Mouse (Mus musculus) CH12.LX (cell line): Measurements from ENCODE around the gene Coro7. TPM values are rescaled to one million over a fixed set of nuclear protein-coding genes. Genes with fewer than 3 reads are reported as not detected.

Experiments
- DNase-seq: peaks from one replicate; pipeline ENCODE4 v3.0.0-alpha.2; 2013; ENCODE audit errors: extremely low read depth
- H3K27ac ChIP-seq: 2 replicates; pipeline ENCODE4 v1.5.1; 2012; ENCODE audit warnings: low read depth, mild to moderate bottlenecking, control low read depth, moderate library complexity; ENCODE audit not compliant: insufficient read depth
- H3K27me3 ChIP-seq: replicated peaks from 2 replicates; pipeline ENCODE3; 2012; ENCODE audit warnings: inconsistent platforms
- H3K36me3 ChIP-seq, 2 experiments: replicated peaks in 1 of 2; 2 replicates each; pipeline versions ENCODE3 to v1.6.1; 2012; ENCODE audit warnings: inconsistent platforms in 1 of 2, low read length in 1 of 2, mild to moderate bottlenecking in 1 of 2, mixed read lengths in 1 of 2, moderate library complexity in 1 of 2; ENCODE audit not compliant: control insufficient read depth in 1 of 2, insufficient read depth in 1 of 2
- H3K4me1 ChIP-seq, 2 experiments: 2 replicates each; pipeline ENCODE4 v1.6.1; 2012; ENCODE audit warnings: inconsistent platforms in 1 of 2, moderate library complexity in 1 of 2; ENCODE audit not compliant: insufficient read depth in 2 of 2, control insufficient read depth in 1 of 2
- H3K4me2 ChIP-seq: 2 replicates; pipeline ENCODE4 v1.6.1; 2012; ENCODE audit warnings: low read depth, mild to moderate bottlenecking, control low read depth; ENCODE audit not compliant: poor library complexity, insufficient read depth, severe bottlenecking
- H3K4me3 ChIP-seq, 3 experiments: fragments of 150-350 bp in 1 of 3; sonication (generic) in 1 of 3; replicated peaks in 1 of 3; 2 replicates each; pipeline versions ENCODE3 to v1.5.1; 2011 to 2012; ENCODE audit warnings: low read depth in 2 of 3, low read length in 2 of 3, mild to moderate bottlenecking in 2 of 3, moderate library complexity in 2 of 3, control low read depth in 1 of 3, improper control_type of control experiment in 1 of 3, inconsistent platforms in 1 of 3, mixed read lengths in 1 of 3; ENCODE audit not compliant: poor library complexity in 1 of 3
- H3K79me2 ChIP-seq: replicated peaks from 2 replicates; pipeline ENCODE4 v1.6.1; 2012; ENCODE audit warnings: mild to moderate bottlenecking, moderate library complexity; ENCODE audit not compliant: control insufficient read depth, poor library complexity, insufficient read depth, severe bottlenecking; ENCODE audit errors: extremely low read depth
- H3K9ac ChIP-seq: 2 replicates; pipeline ENCODE4 v1.6.1; 2012; ENCODE audit warnings: low read depth, mild to moderate bottlenecking, control low read depth, moderate library complexity; ENCODE audit not compliant: insufficient read depth
- H3K9me3 ChIP-seq: replicated peaks from 2 replicates; pipeline ENCODE3; 2012; ENCODE audit warnings: low read length, inconsistent platforms, mixed read lengths
- BHLHE40 ChIP-seq: IDR thresholded peaks from 2 replicates; pipeline ENCODE4 v1.6.1; 2011; ENCODE audit warnings: mild to moderate bottlenecking, low read depth, low read length, improper control_type of control experiment
- CHD1 ChIP-seq: IDR thresholded peaks from 2 replicates; pipeline ENCODE4 v1.6.1; 2012; ENCODE audit warnings: low read depth, low read length, improper control_type of control experiment, inconsistent platforms
- E2F4 ChIP-seq: IDR thresholded peaks from 2 replicates; pipeline ENCODE4 v1.6.1; 2011; ENCODE audit warnings: low read depth, low read length, improper control_type of control experiment; ENCODE audit not compliant: insufficient replicate concordance
- JUND ChIP-seq: conservative IDR thresholded peaks from 2 replicates; pipeline ENCODE4 v1.6.1; 2011; ENCODE audit warnings: low read depth, low read length, improper control_type of control experiment
- MAZ ChIP-seq: IDR thresholded peaks from 2 replicates; pipeline ENCODE4 v1.6.1; 2012; ENCODE audit warnings: low read depth, mild to moderate bottlenecking, inconsistent platforms, low read length, improper control_type of control experiment, moderate library complexity
- MEF2A ChIP-seq: IDR thresholded peaks from 2 replicates; pipeline ENCODE4 v1.6.1; 2014; ENCODE audit warnings: low read depth, mild to moderate bottlenecking, inconsistent platforms, low read length, improper control_type of control experiment, borderline replicate concordance
- MYC ChIP-seq: IDR thresholded peaks from 2 replicates; pipeline ENCODE4 v1.6.1; 2011; ENCODE audit warnings: low read depth, mild to moderate bottlenecking, improper control_type of control experiment, low read length
- PAX5 ChIP-seq: IDR thresholded peaks from 2 replicates; pipeline ENCODE4 v1.6.1; 2012; ENCODE audit warnings: low read length, inconsistent platforms, mixed read lengths
- POLR2AphosphoS2 ChIP-seq: IDR thresholded peaks from 2 replicates; pipeline ENCODE4 v1.6.1; 2011; ENCODE audit warnings: low read depth, low read length, improper control_type of control experiment
- RAD21 ChIP-seq: IDR thresholded peaks from 2 replicates; pipeline ENCODE4 v1.6.1; 2011; ENCODE audit warnings: low read depth, mild to moderate bottlenecking, low read length, improper control_type of control experiment, moderate library complexity
- TBP ChIP-seq: conservative IDR thresholded peaks from 2 replicates; pipeline ENCODE4 v1.6.1; 2011; ENCODE audit warnings: low read depth, low read length, improper control_type of control experiment
- TCF12 ChIP-seq: IDR thresholded peaks from 2 replicates; pipeline ENCODE4 v1.6.1; 2014; ENCODE audit warnings: low read depth, mild to moderate bottlenecking, inconsistent platforms, low read length, improper control_type of control experiment
- UBTF ChIP-seq: IDR thresholded peaks from 2 replicates; pipeline ENCODE4 v1.6.1; 2012; ENCODE audit warnings: low read depth, mild to moderate bottlenecking, inconsistent platforms, low read length, improper control_type of control experiment, moderate library complexity
- USF1 ChIP-seq: IDR thresholded peaks from 2 replicates; pipeline ENCODE4 v1.6.1; 2014; ENCODE audit warnings: low read depth, mild to moderate bottlenecking, inconsistent platforms, low read length, improper control_type of control experiment
- ZC3H11A ChIP-seq: IDR thresholded peaks from 2 replicates; pipeline ENCODE4 v1.6.1; 2012; ENCODE audit warnings: low read depth, mild to moderate bottlenecking, inconsistent platforms, low read length, improper control_type of control experiment
- ZMIZ1 ChIP-seq: IDR thresholded peaks from 2 replicates; pipeline ENCODE4 v1.6.1; 2012; ENCODE audit warnings: low read depth, mild to moderate bottlenecking, inconsistent platforms, low read length, improper control_type of control experiment
- dilution Hi-C: fragments of 300-500 bp; cut with MboI; formaldehyde crosslinking; loops from 2 replicates; pipeline ENCODE4 v1.14.3; 2020; ENCODE audit warnings: low sequenced_read_pairs; ENCODE audit not compliant: extremely low pct_unique_long_range_greater_than_20kb, extremely low pct_ligation_motif_present
- in situ Hi-C: fragments of 300-500 bp; cut with MboI; formaldehyde crosslinking; loops from 3 replicates; pipeline ENCODE4 v1.14.3; 2019; ENCODE audit warnings: low sequenced_read_pairs, low pct_ligation_motif_present, low pct_unique_long_range_greater_than_20kb, mixed read lengths
- polyA plus RNA-seq: library from polyadenylated mRNA; unstranded; fragments of >175 nt; gene quantifications from 2 replicates; pipeline ENCODE4 v1.2.1, GENCODE M21; 2012; ENCODE audit warnings: low read depth; ENCODE audit not compliant: insufficient read length
- total RNA-seq, 2 experiments: library from RNA; depleted of rRNA; stranded (reverse); fragments of 300-350 nt in 1 of 2; fragments of >200 nt in 1 of 2; gene quantifications; 2 replicates each; pipeline ENCODE4 v1.2.3; 2012 to 2014

Gene Coro7
- total and polyA plus RNA-seq, 3 experiments, result 5.7 to 40.2 (median 20.0) TPM

DNA sequence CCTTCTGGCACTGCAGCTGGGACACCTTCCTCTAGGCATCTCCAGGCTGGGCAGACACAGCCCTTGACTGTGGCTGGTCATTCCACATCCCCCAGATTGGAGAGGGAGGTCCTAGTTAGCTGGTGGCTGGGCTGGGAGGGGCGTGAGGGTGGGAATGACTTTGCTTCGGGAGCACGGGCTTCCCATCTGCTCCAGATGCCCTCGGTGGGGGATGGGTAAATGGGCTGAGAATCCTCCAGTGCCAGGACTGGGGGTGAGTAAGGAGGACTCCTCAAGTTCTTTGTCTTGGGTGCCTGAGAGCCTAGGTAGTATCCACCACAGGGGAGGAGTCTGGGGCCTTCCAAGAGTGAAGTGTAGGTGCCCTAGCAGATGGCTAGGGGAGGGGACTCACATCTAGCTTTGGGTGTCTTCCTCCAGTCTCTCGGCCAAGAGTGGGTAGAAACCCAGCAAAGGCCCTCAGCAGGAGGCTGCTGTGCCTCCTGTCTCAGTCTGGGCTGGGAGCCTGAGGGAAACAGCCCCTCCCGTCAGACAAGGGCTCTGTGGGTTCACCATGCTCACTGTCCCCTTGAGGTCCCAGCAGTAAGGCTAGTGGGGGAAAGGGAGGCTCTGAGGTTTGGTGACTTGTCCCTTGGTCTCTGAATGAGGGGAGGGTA is 80.6 kb downstream of the Coro7 start:
- Histone ChIP-seq H3K4me1 (peaks cover 14 to 30% of the 10 kb centered on the region in 2 experiments), H3K9me3 (no peaks in the 10 kb centered on the region), H3K79me2 (no peaks in the 10 kb centered on the region), H3K27ac (no peak overlapping the region), H3K27me3 (peaks cover 26% of the 10 kb centered on the region), H3K9ac (no peak overlapping the region), H3K4me2 (no peak overlapping the region), H3K4me3 (no peak overlapping the region), H3K36me3 (no peaks in the 10 kb centered on the region)
- in situ Hi-C loops (no loop called here), dilution Hi-C loops (no loop called here)
- DNase-seq, result no peak
- TF ChIP-seq E2F4, result no peak
- no peak for TF ChIP-seq POLR2AphosphoS2
- no peak for TF ChIP-seq MYC
- no peak for TF ChIP-seq UBTF
- TF ChIP-seq TCF12, result no peak

DNA sequence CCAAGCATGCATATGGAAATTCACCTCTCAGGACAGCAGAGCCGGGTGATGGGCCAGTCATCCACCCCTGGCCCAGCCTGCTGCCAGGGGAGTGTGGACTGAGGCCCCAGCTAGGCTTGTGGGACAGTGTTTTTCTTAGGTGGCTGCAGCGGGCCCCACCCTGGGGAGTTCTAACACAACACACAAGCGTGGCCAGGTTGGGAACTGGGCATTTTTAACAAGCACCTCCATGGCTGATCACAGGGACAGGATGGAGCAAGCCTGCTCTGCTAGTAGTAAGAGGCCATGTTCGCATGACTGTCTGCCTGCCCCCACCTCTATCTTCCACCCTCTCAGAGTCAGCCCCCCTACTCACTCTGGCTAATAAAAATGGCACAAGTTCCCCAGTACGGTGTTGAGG is 81.5 kb downstream of the Coro7 start:
- no peak overlapping the region for H3K9ac ChIP-seq
- H3K79me2 ChIP-seq, result no peaks in the 10 kb centered on the region
- no peak overlapping the region for H3K27ac ChIP-seq
- peaks cover 17 to 35% of the 10 kb centered on the region in 2 experiments for H3K4me1 ChIP-seq
- no peak overlapping the region for H3K4me2 ChIP-seq
- dilution Hi-C loops, result no loop called here
- no peak for DNase-seq
- H3K27me3 ChIP-seq, result peaks cover 30% of the 10 kb centered on the region
- no peak overlapping the region for H3K4me3 ChIP-seq
- no peak for TF ChIP-seq USF1
- TF ChIP-seq PAX5, result no peak
- TF ChIP-seq MEF2A, result no peak
- no peak for TF ChIP-seq RAD21
- TF ChIP-seq TCF12, result no peak
- no peak for TF ChIP-seq TBP
- no peak for TF ChIP-seq JUND
- no peak for TF ChIP-seq ZMIZ1
- no peak for TF ChIP-seq MAZ
- TF ChIP-seq ZC3H11A, result no peak
- TF ChIP-seq E2F4, result no peak
- no peak for TF ChIP-seq POLR2AphosphoS2
- TF ChIP-seq BHLHE40, result no peak
- no peak for TF ChIP-seq CHD1
- H3K9me3 ChIP-seq, result no peaks in the 10 kb centered on the region
- no peaks in the 10 kb centered on the region for H3K36me3 ChIP-seq
- in situ Hi-C loops, result no loop called here
